Mouse (Mus musculus) spleen, postnatal 36 days (tissue): ENCODE data around the gene Tmem229b.
A peak's percentile ranks its signal among the peaks of the same experiment; 100 is the strongest.
"Not testable (repeated sequence)": the region's sequence is repeated elsewhere in the genome, so short reads cannot be mapped to it uniquely, and the experiment has no call there.

Experiments used
- DNase-seq, 2 experiments: peaks; one replicate each; pipeline ENCODE4 v3.0.0; 2022; ENCODE audit warnings: low spot score in 2 of 2, mixed read lengths in 1 of 2

Gene Tmem229b

DNA sequence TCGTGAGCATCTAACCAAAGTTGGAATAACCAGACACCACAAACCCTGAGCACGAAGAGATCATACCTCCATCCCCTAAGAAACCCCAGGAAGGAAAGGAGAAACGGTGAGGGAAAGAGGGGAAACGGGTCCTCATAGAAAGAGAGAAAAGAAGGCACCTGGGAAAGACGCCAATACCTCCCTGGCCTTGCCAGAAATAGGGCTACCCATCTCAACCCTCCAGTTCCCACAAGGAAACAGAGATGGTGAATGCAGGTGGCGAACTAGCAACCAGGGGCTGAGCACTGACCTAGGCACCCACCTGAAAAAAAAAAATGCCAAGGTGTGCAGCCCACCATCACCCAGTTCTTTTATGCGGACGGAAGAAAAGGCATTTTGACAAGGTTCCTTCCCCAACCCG, 1.4 kb downstream of the Tmem229b start:
- no peak for DNase-seq

DNA sequence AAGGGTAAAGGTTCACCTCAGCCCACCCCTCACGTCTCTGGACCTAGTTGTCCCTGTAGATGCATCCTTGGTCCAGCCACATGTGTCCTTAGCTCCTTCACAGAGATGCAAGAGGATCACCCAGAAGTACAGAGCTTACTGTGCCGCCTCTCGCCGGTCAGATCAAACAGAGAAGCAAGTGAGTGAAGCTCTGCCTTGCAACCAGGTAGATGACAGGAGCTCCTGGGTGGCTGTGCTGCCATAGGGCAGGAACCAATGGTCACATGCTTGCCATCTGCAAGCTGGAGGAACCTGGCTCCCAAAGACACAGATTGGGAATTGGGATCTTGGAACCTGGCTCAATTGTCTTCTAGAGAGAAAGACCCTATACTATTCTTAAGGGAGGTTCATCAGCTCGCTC, 2.0 kb downstream of the Tmem229b start:
- DNase-seq = no peak

DNA sequence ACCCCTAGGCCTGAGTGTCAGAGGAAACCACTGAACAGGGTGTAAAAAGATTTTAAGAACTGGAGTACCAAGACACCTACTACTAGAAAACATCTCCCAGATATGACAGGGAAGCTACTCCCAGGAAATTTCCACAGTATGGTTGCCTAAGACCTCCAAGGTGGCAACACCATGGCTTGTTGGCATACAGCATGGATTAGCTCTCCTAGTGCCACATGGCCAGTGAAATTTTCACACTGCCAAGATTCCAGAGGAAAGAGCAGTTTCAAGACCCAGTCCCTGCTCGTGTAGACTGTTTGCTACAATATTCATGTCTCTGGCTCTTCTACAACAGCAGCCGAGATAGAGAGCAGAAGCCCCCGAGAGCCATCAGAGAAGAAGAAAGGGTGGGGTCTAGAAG, 4.4 kb downstream of the Tmem229b start:
- DNase-seq = no peak

DNA sequence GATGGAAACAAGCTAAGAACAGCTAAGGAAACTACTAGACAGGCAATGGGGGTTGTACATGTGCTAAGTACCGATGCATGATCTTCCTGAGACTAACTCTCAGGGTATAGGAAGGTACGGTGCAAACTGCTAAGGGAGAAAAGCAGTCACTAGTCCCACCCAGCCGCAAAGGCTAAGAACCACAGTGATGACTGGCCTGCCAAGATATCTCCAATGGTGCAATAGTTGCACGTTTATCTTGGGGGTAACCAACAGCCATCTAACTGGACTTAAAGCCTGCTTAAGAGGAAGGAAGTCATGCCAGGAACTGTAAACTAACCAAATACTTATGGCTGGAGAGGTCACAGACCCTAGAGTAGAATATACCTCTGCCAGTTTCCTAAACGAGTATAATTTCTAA, 5.0 kb downstream of the Tmem229b start:
- DNase-seq = no peak

DNA sequence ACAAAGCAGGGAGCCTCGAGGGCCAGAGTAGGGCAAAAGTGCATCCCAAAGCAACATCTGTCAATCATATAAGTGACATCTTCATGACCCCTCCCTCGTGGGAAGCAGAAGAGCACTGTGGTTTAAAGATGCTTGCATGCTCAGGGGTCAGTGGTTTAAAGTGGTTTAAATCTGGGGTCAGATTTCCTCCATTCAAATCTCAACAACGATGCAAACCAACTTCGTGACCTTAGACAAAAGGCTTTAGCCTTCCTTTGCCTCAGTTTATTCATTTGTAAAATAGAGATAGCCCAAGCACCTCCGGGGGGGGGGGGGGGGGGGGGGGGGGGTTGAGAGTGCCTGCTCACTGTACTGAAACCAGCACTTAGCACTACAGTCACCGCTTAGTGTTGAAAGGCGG, 10.7 kb downstream of the Tmem229b start:
- no peak for DNase-seq

DNA sequence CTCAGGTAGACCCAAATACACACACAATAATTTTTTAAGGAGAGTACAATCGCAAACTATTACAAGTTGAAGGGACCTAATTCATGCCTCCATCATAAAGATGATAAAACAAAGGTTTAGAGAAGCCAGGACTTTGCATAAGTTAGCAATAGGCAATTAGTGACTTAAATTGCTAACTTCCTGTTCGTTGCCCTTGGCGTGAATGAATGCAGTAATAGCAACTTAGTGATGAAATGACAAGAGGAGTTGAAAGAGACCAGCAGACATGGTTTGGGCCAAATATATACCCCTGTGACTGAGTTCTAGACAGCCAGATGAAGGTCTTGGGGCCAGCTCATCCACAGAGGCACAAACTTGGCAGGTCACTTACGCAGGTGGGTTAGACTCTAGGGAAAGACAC, 11.2 kb downstream of the Tmem229b start:
- no peak for DNase-seq

DNA sequence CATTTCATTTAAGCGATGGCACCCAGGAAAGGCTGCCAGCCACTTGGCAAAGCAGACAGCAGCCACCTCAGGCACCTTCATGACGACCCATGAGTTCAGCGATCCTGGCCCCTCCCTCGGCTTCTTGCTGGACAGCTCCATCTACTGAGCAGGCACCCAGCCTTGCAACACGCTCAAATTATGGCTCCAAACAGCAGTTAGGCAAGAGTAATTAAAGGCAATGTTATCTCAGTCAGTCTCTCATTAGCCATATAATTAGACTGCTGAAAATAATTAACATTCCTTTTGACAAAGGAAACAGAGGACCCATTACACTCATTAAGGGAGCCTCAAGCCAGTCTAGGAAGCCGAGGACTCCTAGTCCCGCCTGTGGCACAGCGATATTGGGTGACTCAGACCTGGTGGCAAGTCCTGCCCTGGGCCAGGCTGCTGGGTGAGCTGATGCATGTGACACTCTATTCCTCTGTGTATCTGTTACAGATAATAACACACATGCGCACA, 19.8 kb downstream of the Tmem229b start:
- DNase-seq = no peak

DNA sequence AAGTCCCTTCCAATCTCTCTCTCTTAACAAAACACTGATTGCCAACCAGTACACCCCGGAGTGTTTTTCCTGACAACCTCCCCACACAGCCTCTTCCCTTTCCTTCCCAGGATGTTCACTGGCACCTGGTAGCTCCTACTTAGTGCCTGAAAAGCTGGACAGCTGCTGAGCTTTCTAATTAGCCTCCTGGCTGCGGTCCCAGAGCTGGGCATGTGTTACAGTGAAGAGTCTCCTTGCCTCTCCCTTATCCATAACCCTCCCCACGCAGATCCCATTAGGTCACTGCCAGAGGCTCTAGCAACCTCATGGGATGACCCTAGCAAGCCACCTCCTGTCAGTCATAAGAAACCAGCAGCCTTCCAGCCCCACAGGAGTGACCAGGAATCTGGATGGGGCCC, 23.4 kb downstream of the Tmem229b start:
- DNase-seq = no peak

DNA sequence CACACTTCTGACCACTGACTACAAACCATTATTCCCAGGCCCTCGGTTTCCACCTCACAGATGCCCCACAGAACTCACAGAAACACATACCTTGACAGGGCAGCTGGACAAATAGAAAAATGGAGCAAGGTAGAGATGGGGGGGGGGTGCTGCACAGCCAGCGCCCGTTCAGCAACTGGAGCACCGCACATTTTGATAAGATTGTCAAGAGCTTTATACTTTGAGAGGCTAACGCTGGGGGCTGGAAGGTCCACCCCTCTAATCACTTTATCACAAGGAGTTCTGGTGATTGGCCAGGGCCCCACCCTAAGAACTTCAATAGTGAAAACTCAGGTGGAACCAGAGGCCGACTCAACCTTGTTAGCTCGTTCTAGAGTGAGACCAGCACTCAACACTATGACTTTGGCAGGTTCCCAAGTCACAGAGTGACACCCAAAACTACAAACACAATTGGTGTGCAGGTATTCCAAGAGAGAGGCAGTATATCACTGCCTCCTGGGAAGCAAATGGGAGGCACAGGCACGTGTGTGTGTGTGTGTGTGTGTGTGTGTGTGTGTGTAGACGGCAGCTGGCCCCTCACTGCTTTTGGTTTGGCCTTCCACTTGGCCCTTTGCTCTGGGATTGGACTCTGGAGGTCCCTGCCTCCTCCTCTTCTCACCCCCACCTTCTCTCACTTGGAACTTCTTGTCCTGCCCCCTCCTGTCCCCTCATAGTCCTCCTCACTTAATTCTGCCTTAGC, 24.0 kb downstream of the Tmem229b start:
- no peak for DNase-seq

DNA sequence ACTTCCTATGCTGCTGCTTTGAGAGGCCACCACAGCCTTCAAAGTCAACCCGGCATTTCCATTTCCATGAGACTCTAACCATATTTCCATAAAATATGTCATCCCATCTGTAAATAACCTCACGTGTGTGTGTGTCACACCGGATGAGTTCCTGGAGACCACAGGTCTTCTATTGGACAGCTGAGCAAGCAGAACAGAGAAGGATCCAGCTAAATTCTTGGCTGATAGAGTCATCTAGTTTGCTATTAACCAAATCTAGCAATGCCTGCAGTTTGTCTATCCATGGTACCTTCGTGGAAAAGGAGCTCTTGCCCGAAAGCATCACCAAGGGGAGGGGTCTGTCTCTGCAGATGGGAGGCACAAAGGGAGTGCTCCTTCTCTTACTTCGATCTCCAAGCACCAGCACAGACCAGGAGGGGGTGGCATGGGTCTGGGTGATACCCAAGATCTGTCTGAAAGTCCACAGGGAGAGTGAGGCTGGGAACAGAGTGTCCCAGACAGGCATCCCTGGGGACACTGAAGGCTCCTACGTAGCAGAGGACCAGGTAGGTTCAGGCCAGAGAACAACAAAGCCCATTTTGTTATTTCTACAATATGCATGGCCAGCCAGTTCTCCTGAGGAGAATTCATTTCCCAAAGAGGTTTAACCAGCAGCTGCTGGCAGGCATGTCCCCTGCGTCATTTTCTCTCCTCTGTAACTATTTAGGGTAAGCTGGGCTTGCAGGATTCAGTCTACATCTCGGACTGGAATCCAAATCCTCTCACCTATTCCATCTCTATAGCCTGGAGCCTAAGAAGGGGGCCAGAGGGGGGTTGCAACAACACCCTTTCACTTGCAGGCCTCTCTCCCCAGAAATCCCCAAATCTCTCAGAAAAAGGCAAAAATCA, 25.2 kb downstream of the Tmem229b start:
- no peak for DNase-seq

DNA sequence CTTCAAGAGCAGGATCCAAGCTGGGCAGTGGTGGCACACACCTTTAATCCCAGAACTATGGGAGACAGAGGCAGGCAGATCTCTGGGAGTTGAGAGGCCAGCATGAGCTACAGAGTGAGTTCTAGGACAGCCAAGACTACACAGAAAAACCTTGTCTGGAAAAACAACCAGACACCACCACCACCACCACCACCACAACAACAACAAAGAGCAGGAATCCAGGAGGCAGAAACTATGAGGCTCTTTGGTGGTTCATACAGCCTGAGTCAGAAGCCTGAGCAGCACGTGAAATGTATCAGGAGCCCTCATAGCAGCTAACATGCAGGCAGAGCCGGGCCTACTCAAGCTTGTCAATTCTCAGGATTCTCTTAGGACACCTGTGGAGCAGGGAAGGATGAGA, 26.3 kb downstream of the Tmem229b start:
- DNase-seq = no peak

DNA sequence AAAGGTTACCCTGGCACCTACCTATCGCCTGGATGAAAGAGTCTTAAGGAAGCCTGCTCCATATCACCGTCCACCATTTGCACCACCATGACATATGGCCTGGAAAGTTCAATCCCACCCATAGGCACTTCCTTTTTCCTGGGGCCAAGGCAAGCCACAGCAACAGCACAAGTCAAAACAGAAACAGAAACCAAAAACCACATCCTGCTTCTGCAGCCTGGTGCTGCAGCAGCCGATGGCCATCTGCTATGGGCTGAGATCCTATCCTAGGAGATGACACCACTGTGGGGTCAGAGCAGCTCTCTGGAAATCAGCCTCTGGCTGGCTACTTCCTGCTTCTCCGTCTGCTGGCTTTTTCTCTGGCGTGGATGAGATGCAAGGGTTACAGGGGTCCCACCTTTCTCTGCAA, 26.7 kb downstream of the Tmem229b start:
- DNase-seq = peak; percentile 82 to 84

DNA sequence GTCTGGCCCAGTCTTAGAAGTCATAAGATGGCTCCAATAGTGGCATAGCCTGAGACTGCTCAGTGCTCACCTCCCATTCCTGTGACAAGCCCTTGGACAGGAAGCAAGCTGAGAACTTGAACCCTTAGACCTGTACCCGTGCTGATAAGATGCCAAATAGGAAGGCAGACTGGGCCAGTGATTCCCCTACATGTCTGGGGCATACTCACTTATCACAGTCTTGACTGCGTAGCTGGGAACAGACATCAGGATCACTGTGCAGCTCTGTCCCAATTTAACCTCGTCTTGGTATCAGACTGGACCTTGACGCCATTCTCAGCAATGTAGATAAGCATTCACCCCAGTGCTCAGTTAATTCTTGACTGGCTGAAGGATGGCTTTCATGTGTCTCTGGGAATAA, 29.9 kb downstream of the Tmem229b start:
- DNase-seq = no peak

DNA sequence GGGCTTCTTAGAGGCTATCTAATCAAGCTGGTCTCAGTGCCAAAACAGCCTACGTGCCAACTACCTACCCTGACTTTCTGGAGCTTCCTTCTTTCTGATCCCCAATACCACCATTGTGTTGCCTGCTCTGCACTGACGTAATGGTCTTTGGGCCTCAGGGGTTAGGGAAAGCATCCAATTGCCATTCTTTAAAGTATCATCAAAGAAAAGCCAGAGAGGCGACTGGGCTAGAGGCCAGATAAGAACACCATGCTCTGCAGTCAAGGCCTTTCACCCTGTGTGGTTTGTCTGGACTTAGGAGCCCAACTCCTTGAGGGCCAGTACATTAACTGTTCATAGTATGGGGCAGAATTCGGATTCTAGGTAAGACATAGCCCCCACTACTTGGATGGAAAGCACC, 30.3 kb downstream of the Tmem229b start:
- DNase-seq = no peak

DNA sequence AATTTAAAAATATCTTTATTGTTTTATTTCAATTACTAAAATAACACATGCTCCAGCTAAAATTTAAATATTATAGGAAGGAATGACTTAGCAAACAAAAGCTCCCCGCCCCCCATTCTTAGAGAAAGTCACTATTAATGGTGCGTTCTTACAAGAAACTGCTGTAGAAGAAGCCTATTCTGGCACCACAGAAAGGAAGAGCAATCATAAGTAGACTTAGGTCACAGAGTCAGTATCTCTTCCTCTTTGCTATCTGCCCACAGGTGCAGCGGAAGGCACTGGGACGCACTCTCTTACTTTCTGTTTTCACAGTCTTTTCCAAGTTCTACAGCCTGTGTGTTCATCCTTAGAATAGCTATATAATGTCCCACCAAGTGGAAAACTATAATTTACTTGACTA, 31.6 kb downstream of the Tmem229b start:
- peak; percentile 50 to 55 for DNase-seq

DNA sequence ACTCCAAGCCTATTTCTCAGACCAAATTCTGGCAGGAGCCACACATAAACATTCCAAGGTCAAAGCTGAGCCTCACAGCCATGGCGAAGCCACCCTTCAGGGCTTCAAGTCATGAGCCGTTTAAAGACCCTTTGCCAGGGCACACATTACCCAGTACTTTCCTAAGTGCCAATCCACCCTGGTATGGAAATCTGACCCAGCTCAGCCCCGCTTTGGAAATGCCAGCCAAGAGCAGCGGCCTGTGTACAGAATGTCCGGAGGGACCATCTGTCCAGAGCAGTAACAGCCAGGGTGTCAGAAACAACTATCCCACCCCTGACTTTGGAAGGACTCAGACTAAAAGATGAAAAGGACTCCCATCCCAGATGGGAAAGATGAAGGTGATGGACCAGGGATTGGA, 32.7 kb downstream of the Tmem229b start:
- no peak for DNase-seq

DNA sequence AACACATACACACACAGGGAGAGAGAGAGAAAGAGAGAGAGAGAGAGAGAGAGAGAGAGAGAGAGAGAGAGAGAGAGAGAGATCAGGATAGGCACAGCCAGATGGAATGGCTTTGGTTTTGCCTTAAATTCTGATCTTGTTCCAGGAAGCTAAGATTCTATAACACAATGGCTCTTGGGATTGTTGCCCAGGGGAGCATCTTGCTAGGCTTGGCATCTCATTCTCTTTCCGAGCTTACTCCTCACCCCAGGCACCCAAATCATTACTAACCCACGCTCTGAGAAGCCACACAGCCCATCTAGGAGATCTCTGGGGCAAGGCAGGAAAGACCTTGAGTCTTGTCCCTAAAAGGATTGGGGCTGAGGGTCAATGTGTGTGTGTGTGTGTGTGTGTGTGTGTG, 33.6 kb downstream of the Tmem229b start:
- DNase-seq = no peak

DNA sequence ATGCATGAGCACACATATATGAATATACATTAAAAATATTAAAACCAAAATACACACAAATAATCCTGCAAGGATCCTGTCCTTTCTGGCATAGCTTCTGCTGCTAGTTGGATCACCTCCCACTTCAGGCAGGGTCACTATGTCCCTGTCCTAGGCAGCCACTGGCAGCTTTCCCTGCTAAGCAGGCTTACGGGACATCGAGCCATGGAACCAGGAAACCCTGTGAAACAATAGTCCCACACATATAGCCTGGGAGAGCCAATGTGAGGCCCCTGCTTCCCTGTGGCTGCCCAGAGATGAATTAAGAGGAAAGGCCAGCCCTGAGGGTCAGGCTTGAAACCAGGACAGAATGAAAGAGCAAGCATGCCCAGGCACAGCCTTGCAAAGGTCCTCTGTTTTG, 35.8 kb downstream of the Tmem229b start:
- DNase-seq = no peak

DNA sequence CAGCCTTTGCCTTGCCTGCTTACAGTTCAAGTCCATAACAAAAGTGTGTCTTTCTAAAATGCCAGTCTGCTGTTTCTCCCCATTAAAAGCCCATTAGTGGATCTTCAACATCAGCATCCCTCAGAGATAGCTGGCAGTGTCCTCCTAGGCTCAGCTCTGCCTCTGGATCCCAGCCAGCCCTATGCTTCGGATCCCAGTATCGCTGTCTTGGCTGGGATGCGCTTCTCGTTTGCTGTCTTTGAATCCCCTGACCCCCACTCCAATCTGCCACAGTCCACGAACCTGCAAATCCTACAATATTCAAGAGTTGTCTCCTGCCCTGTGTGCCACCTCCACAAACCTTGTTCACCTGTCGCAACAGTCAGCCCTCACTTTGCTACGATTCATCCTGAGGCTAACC, 36.7 kb downstream of the Tmem229b start:
- no peak for DNase-seq

DNA sequence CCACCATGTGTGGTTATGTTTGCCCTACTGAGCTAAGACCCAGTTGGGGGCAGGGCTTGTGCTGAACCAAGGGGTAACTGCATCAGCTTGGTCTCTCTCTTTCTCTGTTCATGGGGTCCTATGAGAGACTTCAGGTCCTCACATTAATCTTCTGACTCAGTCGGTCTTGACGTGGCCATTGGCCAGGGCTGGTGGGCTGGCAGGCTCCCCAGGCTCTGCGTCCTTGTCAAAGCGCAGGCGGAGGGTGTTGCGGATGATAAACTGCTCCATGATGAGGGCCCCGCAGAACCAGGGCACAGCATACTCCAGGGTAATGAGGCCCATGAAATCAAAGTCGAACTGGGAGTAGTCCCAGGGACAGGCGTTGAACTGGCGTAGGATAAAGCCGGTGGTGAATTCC, 42.9 kb downstream of the Tmem229b start:
- not testable (repeated sequence) for DNase-seq

DNA sequence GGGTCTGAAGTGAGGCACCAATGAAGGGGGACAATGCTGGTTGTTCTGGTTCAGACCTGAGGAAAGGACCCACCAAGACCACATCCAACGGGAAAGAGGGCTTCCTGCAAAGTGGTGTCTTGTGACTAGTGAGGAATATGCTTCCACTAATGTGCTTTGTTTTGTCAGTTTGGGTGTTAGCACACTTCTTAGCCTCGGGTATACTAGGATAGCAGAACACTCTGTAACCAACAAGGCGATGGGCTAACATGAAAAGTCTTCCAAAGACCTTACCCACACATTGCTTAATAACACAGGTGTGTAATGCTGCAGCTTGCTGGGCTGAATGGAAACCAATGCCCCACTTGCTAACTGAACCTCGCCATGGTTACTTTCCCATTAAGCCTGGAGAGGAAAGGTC, 51.0 kb downstream of the Tmem229b start:
- DNase-seq = no peak

DNA sequence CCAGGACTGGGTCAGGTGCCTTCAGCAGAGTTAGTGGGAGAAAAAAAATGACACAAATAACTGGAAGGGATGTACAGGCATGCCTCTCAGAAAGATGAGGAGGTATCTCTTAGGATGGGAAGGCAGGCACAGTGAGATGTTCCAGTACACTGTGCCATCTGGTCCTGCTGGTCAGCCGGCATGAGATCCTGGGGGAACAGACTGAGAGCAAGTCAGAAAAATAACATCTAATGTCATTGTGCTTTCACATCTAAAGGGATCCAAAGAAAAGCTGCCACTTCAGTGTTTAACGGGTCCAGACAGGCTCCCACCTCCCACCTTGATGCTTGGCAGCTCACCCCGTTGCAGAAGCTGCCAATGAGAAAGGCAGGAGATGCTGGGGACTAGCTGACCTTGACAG, 54.9 kb downstream of the Tmem229b start:
- no peak for DNase-seq

DNA sequence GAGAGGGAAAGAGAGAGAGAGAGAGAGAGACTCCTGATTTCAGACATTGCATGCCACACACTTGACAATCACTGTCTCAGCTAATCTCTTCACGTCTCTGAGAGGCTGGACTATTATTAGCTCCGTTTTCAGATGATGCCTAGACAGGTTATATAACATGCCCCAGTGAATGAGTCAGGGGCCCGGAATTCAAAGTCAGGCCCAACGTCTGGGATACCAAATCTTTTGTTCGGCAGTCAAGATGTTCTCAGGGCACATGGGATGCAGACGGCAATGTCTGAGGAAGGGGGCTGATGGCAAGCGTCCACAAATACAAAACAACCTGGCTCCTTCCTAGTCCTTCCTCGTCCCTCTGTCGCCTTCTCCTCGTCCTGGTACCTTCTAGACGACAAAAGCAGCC, 55.4 kb downstream of the Tmem229b start:
- no peak for DNase-seq
